ENCODE assay signal across 8 mouse cellular contexts in the genomic region with DNA sequence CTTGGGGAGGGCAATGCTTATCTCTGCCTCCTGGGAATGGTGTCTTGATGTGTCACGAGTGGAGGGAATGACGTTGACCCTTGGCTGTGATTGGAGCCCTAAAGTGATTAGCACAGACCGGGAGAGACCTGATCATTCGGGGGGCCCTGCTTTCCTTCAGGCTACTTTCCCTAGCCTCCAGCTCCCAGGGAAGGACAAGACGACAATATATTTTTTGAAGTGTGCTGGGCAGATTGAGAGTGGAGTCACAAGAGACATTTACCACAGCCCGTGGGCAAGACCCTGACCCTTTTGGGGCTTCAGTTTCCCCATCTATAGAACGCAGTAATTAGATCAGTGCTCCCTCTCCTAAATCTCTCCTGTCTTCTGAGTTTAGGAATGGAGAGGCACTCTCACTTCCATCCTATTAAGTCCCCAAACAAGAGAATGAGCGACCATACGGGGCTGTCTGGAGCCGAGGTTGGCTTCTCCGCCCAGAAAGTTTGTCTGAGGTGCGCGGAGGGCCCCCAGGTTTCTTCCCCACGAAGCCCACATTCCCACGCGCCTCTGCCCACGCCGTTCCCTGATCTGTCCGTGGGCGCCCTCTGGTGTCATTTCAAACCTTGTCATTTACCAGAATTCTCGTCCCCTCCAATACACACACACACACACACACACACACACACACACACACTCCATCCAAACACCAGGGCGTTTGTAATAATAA. TPM values are rescaled to one million over a fixed set of nuclear protein-coding genes. Genes with fewer than 3 reads are reported as not detected.
DNase-seq lines count a peak whose midpoint lies in the region; ATAC-seq and TF ChIP-seq lines count a peak whose summit lies in the region.
"Had no signal": no experiment of that assay in that cellular context is flagged by ENCODE, and none has a peak within 500 bp of the region (broad histone marks: within the 10 kb centered on the region; RNA-seq: fewer than 3 reads in every experiment).

No protein-coding gene starts in this region.

- H3K79me3 ChIP-seq in C2C12 (ENCODE audit: low read depth) = no peaks in the 10 kb centered on the region

- TF ChIP-seq RAD21 in MEL (IDR thresholded peaks at IDR 0.05; ENCODE audit: low read depth, low read length) = peak; percentile 35

- peak; percentile 15 for TF ChIP-seq CTCF in C2C12 (IDR thresholded peaks at IDR 0.05; ENCODE audit: control insufficient read depth, insufficient read depth, insufficient read length)
- TF ChIP-seq CTCF in MEL (IDR thresholded peaks at IDR 0.05 in 2 of 3, conservative IDR thresholded peaks at IDR 0.05 in 1 of 3; ENCODE audit: control insufficient read depth in 1 of 3, insufficient read depth in 1 of 3, low read depth in 2 of 3, low read length in 3 of 3, poor library complexity in 1 of 3, severe bottlenecking in 1 of 3) = peak in 2 of 3 experiments; percentile 54 to 59; a peak in 4 of 6 replicates

- no peaks in the 10 kb centered on the region for H3K79me2 ChIP-seq in C2C12 (ENCODE audit: control insufficient read depth, insufficient read depth)
- no peaks in the 10 kb centered on the region for H3K79me2 ChIP-seq in MEL (ENCODE audit: control insufficient read depth, insufficient read depth, low read length, poor library complexity)

- 5% methylated on average over 22 of the region's 22 CpGs for WGBS in embryonic facial prominence, embryonic 10.5 days
- 5% methylated on average over 22 of the region's 22 CpGs for WGBS in lung, embryonic 16.5 days

- H3K4me1 ChIP-seq in MEL (ENCODE audit: control insufficient read depth in 1 of 2, insufficient read depth in 2 of 2, low read length in 2 of 2) = no peaks in the 10 kb centered on the region
- H3K4me1 ChIP-seq in embryonic facial prominence, embryonic 10.5 days = peaks cover 16% of the 10 kb centered on the region
- peaks cover 8% of the 10 kb centered on the region for H3K4me1 ChIP-seq in lung, embryonic 16.5 days (replicated peaks; ENCODE audit: control insufficient read depth, insufficient read depth, low read length)

- no peak overlapping the region for H3K27ac ChIP-seq in MEL (ENCODE audit: control insufficient read depth, low read depth, low read length)
- no peak overlapping the region for H3K27ac ChIP-seq in embryonic facial prominence, embryonic 10.5 days (replicated peaks)
- no peak overlapping the region for H3K27ac ChIP-seq in lung, embryonic 16.5 days (ENCODE audit: low read length)

- DNase-seq in MEL (ENCODE audit: low read depth, low spot score) = peak; percentile 16
- DNase-seq in embryonic facial prominence, embryonic 10.5 days (ENCODE audit: low spot score) = peak; percentile 52
- peak; percentile 49 to 61 for DNase-seq in heart, postnatal 36 days
- peak; percentile 37 for DNase-seq in layer of hippocampus, adult 9-11 months
- peak; percentile 76 for DNase-seq in right cerebral cortex, postnatal 14 days

- H3K27me3 ChIP-seq in C2C12 (ENCODE audit: control insufficient read depth, insufficient read depth, insufficient read length) (peaks cover 63% of the 10 kb centered on the region), MEL (ENCODE audit: control insufficient read depth in 1 of 2, insufficient read depth in 2 of 2, low read length in 2 of 2) (peaks cover 2 to 4% of the 10 kb centered on the region in 2 experiments; a peak in 3 of 4 replicates)
- H3K27me3 ChIP-seq in embryonic facial prominence, embryonic 10.5 days (replicated peaks; ENCODE audit: low read depth, poor library complexity, severe bottlenecking) = peaks cover 95% of the 10 kb centered on the region
- peaks cover 62% of the 10 kb centered on the region for H3K27me3 ChIP-seq in lung, embryonic 16.5 days (ENCODE audit: control insufficient read depth, insufficient read depth, low read depth, low read length)

- no peak overlapping the region for H3K9ac ChIP-seq in MEL (ENCODE audit: control insufficient read depth, low read depth, low read length, poor library complexity, severe bottlenecking)
- H3K9ac ChIP-seq in lung, embryonic 16.5 days (ENCODE audit: low read length) = no peak overlapping the region

- H3K36me3 ChIP-seq in C2C12 (ENCODE audit: control insufficient read depth, insufficient read depth) (no peaks in the 10 kb centered on the region), MEL (ENCODE audit: control insufficient read depth in 1 of 2, insufficient read depth in 2 of 2, low read length in 2 of 2) (no peaks in the 10 kb centered on the region)
- H3K36me3 ChIP-seq in embryonic facial prominence, embryonic 10.5 days (replicated peaks) = no peaks in the 10 kb centered on the region
- no peaks in the 10 kb centered on the region for H3K36me3 ChIP-seq in lung, embryonic 16.5 days (ENCODE audit: control insufficient read depth, insufficient read depth, low read length)

- intact Hi-C loops in heart, postnatal 36 days (cut with DNase I) = loop anchor here (1.0 kb wide), 1 partner anchor 172 kb away; no protein-coding TSS in a partner anchor

- H3K4me3 ChIP-seq in C2C12 (ENCODE audit: insufficient read depth, poor library complexity, severe bottlenecking) = no peak overlapping the region
- H3K4me3 ChIP-seq in MEL (ENCODE audit: control insufficient read depth in 1 of 2, insufficient read depth in 1 of 2, low read depth in 2 of 2, low read length in 2 of 2) = no peak overlapping the region
- H3K4me3 ChIP-seq in embryonic facial prominence, embryonic 10.5 days = peak overlapping the region; percentile 67
- peak overlapping the region; percentile 57; the same call in 1 of the 2 replicates for H3K4me3 ChIP-seq in lung, embryonic 16.5 days (ENCODE audit: low read length)

- no peak overlapping the region for H3ac ChIP-seq in C2C12 (ENCODE audit: control insufficient read depth, insufficient read length, low read depth)

- TF ChIP-seq EP300 in MEL (IDR thresholded peaks at IDR 0.05; ENCODE audit: low read depth in 1 of 2, low read length in 2 of 2) = no peak

- no peak for ATAC-seq in lung, embryonic 16.5 days (ENCODE audit: low read depth)

- TF ChIP-seq POLR2A in MEL (IDR thresholded peaks at IDR 0.05; ENCODE audit: control insufficient read depth in 1 of 2, insufficient read depth in 1 of 2, low read depth in 1 of 2, low read length in 2 of 2, poor library complexity in 1 of 2) = no peak

- no peaks in the 10 kb centered on the region for H3K9me3 ChIP-seq in MEL (replicated peaks; ENCODE audit: insufficient read depth, low read length)
- H3K9me3 ChIP-seq in embryonic facial prominence, embryonic 10.5 days = peaks cover 7% of the 10 kb centered on the region; the same call in 1 of the 2 replicates
- H3K9me3 ChIP-seq in lung, embryonic 16.5 days (ENCODE audit: control insufficient read depth, low read length) = peaks cover 4% of the 10 kb centered on the region

- H3K4me2 ChIP-seq in lung, embryonic 16.5 days (ENCODE audit: low read depth, low read length) = no peak overlapping the region; the same call in 1 of the 2 replicates

TF ChIP-seq in C2C12, 6 proteins besides CTCF, POLR2A, EP300 and RAD21:
- TF ChIP-seq MAX (IDR thresholded peaks at IDR 0.05) (no peak), CEBPB (IDR thresholded peaks at IDR 0.05; ENCODE audit: low read depth) (no peak), MYOD1 (IDR thresholded peaks at IDR 0.05; ENCODE audit: control insufficient read depth, insufficient read length, low read depth) (no peak), USF1 (IDR thresholded peaks at IDR 0.05; ENCODE audit: low read depth) (no peak), FOSL1 (IDR thresholded peaks at IDR 0.05; ENCODE audit: insufficient read depth, low read length, poor library complexity, severe bottlenecking) (no peak), MYOG (IDR thresholded peaks at IDR 0.05; ENCODE audit: control insufficient read depth, extremely low read depth, insufficient read length) (no peak)

TF ChIP-seq in MEL, 35 proteins besides CTCF, POLR2A, EP300 and RAD21:
- TF ChIP-seq NELFE (IDR thresholded peaks at IDR 0.05; ENCODE audit: low read depth, low read length) (no peak), ZNF384 (IDR thresholded peaks at IDR 0.05; ENCODE audit: low read depth, low read length) (no peak), JUND (IDR thresholded peaks at IDR 0.05; ENCODE audit: low read depth, low read length) (no peak), ZC3H11A (IDR thresholded peaks at IDR 0.05; ENCODE audit: low read depth, low read length) (0 out of 2 replicates have a peak, but pooled peaks have one; percentile 20), SMC3 (IDR thresholded peaks at IDR 0.05; ENCODE audit: low read depth, low read length) (peak; percentile 67), SIN3A (IDR thresholded peaks at IDR 0.05; ENCODE audit: low read length) (no peak), MYC (IDR thresholded peaks at IDR 0.05; ENCODE audit: low read depth, low read length) (no peak)

RNA-seq across cellular contexts. Expression of a gene that starts 15.2 kb away (rescaled TPM):
- polyA plus RNA-seq in C2C12 (2012; fragmentation: generic; extraction: Trizol) = not detected
- not detected in 2 replicates for total RNA-seq in MEL (2012; rRNA removed)
- polyA plus RNA-seq in MEL (2012; ENCODE audit: insufficient read depth in 1 of 2, insufficient read length in 2 of 2, low read depth in 1 of 2, low replicate concordance in 2 of 2, missing spikeins in 1 of 2) = not detected
- polyA plus RNA-seq in embryonic facial prominence, embryonic 10.5 days (2016; fragmentation: Nextera tagmentation; extraction: Ambion mirVana) = 6.9 and 7.2 TPM in 2 replicates
- not detected for total RNA-seq in heart, postnatal 36 days (2021)
- polyA plus RNA-seq in lung, embryonic 16.5 days (2015; fragmentation: Nextera tagmentation; extraction: Ambion mirVana) = not detected in 2 replicates
- total RNA-seq: gastrocnemius, postnatal 4 days had no signal

RNA-seq across cellular contexts. Expression of a gene that starts 15.5 kb away (rescaled TPM):
- 63.4 TPM for polyA plus RNA-seq in C2C12 (2012; fragmentation: generic; extraction: Trizol)
- total RNA-seq in MEL (2012; rRNA removed) = 138 and 172 TPM in 2 replicates
- 100 to 1,000 TPM; 128 to 219 TPM for polyA plus RNA-seq in MEL (2012; ENCODE audit: insufficient read depth in 1 of 2, insufficient read length in 2 of 2, low read depth in 1 of 2, low replicate concordance in 2 of 2, missing spikeins in 1 of 2)
- polyA plus RNA-seq in embryonic facial prominence, embryonic 10.5 days (2016; fragmentation: Nextera tagmentation; extraction: Ambion mirVana) = 107 and 112 TPM in 2 replicates
- 10 to 100 TPM in 1 of 2 experiments, 1 to 10 TPM in 1; 9.4 to 10.7 TPM for total RNA-seq in heart, postnatal 36 days (2021)
- 55.1 and 56.5 TPM in 2 replicates for polyA plus RNA-seq in lung, embryonic 16.5 days (2015; fragmentation: Nextera tagmentation; extraction: Ambion mirVana)

RNA-seq across cellular contexts. Expression of a gene that starts 33.2 kb away (rescaled TPM):
- polyA plus RNA-seq in C2C12 (2012; fragmentation: generic; extraction: Trizol) (45.9 TPM), MEL (2012; ENCODE audit: insufficient read depth in 1 of 2, insufficient read length in 2 of 2, low read depth in 1 of 2, low replicate concordance in 2 of 2, missing spikeins in 1 of 2) (10 to 100 TPM in 1 of 2 experiments, not detected in 1; 47.1 TPM)
- 19.8 and 21.3 TPM in 2 replicates for total RNA-seq in MEL (2012; rRNA removed)
- 62.8 and 64.8 TPM in 2 replicates for polyA plus RNA-seq in embryonic facial prominence, embryonic 10.5 days (2016; fragmentation: Nextera tagmentation; extraction: Ambion mirVana)
- 10 to 100 TPM; 31.8 to 32.8 TPM for total RNA-seq in heart, postnatal 36 days (2021)
- 37.6 and 39.1 TPM in 2 replicates for polyA plus RNA-seq in lung, embryonic 16.5 days (2015; fragmentation: Nextera tagmentation; extraction: Ambion mirVana)

Comparison
In these comparisons a context has a peak if more than half of its experiments do, and no peak if none do; other contexts are left out.
1. H3K4me3 ChIP-seq: peak in embryonic facial prominence, embryonic 10.5 days (single experiment) and lung, embryonic 16.5 days (single experiment); none in C2C12 (single experiment) and MEL (0 of 2).
2. DNase-seq: peak in every context shown above with its lines; median percentile 76 in right cerebral cortex, postnatal 14 days; 55 in heart, postnatal 36 days; 52 in embryonic facial prominence, embryonic 10.5 days; 37 in layer of hippocampus, adult 9-11 months; 16 in MEL.